Mouse (Mus musculus) midbrain, embryonic 16.5 days (tissue): ENCODE measurements around the gene Mat2b. TPM values are rescaled to one million over a fixed set of nuclear protein-coding genes. Genes with fewer than 3 reads are reported as not detected.
A peak's percentile ranks its signal among the peaks of the same experiment; 100 is the strongest.

Experiments used
- ATAC-seq: fragments of 200-750 bp; cut with Nextera tagmentation; 2 replicates; pipeline ENCODE4 v1.8.0; 2017; ENCODE audit warnings: moderate TSS enrichment
- H3K27ac ChIP-seq: fragments of 300-500 bp; sonication (generic); 2 replicates; pipeline ENCODE4 v1.5.1; 2014; ENCODE audit warnings: mild to moderate bottlenecking, low read length, mixed read lengths
- H3K27me3 ChIP-seq: fragments of 300-500 bp; sonication (generic); 2 replicates; pipeline ENCODE4 v1.6.1; 2014; ENCODE audit warnings: low read depth, low read length, mixed read lengths; ENCODE audit not compliant: control insufficient read depth, insufficient read depth
- H3K36me3 ChIP-seq: fragments of 300-500 bp; sonication (generic); 2 replicates; pipeline ENCODE4 v1.6.1; 2014; ENCODE audit warnings: mild to moderate bottlenecking, low read length, moderate library complexity, mixed read lengths; ENCODE audit not compliant: control insufficient read depth, insufficient read depth
- H3K4me1 ChIP-seq: fragments of 300-500 bp; sonication (generic); 2 replicates; pipeline ENCODE4 v1.6.1; 2014; ENCODE audit warnings: mild to moderate bottlenecking, low read length, mixed read lengths; ENCODE audit not compliant: control insufficient read depth, insufficient read depth
- H3K4me2 ChIP-seq: fragments of 300-500 bp; sonication (generic); 2 replicates; pipeline ENCODE4 v1.6.1; 2014; ENCODE audit warnings: mild to moderate bottlenecking, low read length, mixed read lengths
- H3K4me3 ChIP-seq: fragments of 300-500 bp; sonication (generic); 2 replicates; pipeline ENCODE4 v1.5.1; 2014; ENCODE audit warnings: low read depth, mild to moderate bottlenecking, low read length, moderate library complexity, mixed read lengths
- H3K9ac ChIP-seq: fragments of 300-500 bp; sonication (generic); 2 replicates; pipeline ENCODE4 v1.6.1; 2014; ENCODE audit warnings: low read depth, low read length, mixed read lengths
- H3K9me3 ChIP-seq: fragments of 300-500 bp; sonication (generic); replicated peaks from 2 replicates; pipeline ENCODE4 v1.6.1; 2014; ENCODE audit warnings: mild to moderate bottlenecking, low read length, mixed read lengths; ENCODE audit not compliant: control insufficient read depth, poor library complexity, severe bottlenecking
- WGBS: fragments of 180-500 bp; shearing (Covaris S2); extraction: QIAGEN DNeasy Blood & Tissue Kit; methylation state at CpG from one replicate; pipeline ENCODE4 v1.1.7; 2014; 5-methylcytosine and 5-hydroxymethylcytosine counted together
- polyA plus RNA-seq: library from polyadenylated mRNA; unstranded; fragments of >200 nt; fragmentation: Nextera tagmentation; extraction: Ambion mirVana; gene quantifications from 2 replicates; pipeline ENCODE4 v1.2.1, GENCODE M21; 2015

Gene Mat2b
- polyA plus RNA-seq = 58.7 and 61.5 TPM in 2 replicates

DNA sequence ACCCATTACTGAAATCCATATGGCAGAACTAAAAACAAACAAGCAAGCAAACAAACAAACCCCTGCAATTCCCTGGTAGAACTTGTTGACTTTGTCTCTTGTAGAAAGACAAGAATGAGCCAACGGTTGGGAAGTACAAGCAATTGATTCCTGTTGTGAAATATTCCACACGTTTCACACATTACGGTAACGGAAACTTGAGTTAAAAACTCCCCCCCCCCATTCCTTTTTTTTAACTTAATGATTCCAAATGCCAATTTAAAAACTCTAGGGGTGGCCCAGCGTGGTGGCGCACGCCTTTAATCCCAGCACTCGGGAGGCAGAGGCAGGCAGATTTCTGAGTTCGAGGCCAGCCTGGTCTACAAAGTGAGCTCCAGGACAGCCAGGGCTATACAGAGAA lies at the start of gene Mat2b:
Gene Mat2b (minus strand): TSS at position 101 of the 400 bp plus-strand sequence.
- Histone ChIP-seq H3K9me3 (no peaks in the 10 kb centered on the region), H3K4me2 (peak within 1 kb of the TSS; percentile 99), H3K36me3 (no peaks in the 10 kb centered on the region), H3K27ac (peak within 1 kb of the TSS; percentile 90), H3K9ac (peak within 1 kb of the TSS; percentile 73), H3K4me3 (peak within 1 kb of the TSS; percentile 61), H3K4me1 (peaks cover 30% of the 10 kb centered on the region), H3K27me3 (no peaks in the 10 kb centered on the region)
- WGBS = 87% methylated on average over 9 of the region's 9 CpGs
- no peak for ATAC-seq

DNA sequence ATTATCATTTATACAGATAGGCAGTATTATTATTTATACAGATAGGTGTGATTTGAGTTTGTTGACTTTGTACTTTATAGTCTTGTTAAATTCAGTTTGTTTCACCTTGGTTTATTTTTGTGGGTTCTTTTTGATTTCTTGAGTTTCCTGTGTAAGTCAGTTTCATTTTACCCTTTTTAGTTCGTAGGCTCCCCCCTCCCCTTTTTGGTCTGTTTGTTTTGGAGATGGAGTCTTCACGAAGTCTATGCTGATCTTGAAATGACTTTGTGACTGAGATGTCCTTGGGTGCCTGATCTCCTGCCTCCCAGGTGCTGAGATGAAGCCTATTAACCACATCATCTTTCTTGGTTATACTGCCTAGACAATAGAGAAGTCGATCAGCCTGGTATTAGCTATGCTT lies 49.3 kb upstream of the Mat2b start:
- WGBS = 89% methylated on average over 3 of the region's 3 CpGs
- no peaks in the 10 kb centered on the region for H3K4me1 ChIP-seq
- H3K9ac ChIP-seq = no peak overlapping the region
- no peak overlapping the region for H3K27ac ChIP-seq
- no peak for ATAC-seq
- H3K36me3 ChIP-seq = peaks cover 6% of the 10 kb centered on the region; the same call in 1 of the 2 replicates
- H3K4me3 ChIP-seq = no peak overlapping the region
- H3K4me2 ChIP-seq = no peak overlapping the region
- H3K9me3 ChIP-seq = no peaks in the 10 kb centered on the region
- no peaks in the 10 kb centered on the region for H3K27me3 ChIP-seq

DNA sequence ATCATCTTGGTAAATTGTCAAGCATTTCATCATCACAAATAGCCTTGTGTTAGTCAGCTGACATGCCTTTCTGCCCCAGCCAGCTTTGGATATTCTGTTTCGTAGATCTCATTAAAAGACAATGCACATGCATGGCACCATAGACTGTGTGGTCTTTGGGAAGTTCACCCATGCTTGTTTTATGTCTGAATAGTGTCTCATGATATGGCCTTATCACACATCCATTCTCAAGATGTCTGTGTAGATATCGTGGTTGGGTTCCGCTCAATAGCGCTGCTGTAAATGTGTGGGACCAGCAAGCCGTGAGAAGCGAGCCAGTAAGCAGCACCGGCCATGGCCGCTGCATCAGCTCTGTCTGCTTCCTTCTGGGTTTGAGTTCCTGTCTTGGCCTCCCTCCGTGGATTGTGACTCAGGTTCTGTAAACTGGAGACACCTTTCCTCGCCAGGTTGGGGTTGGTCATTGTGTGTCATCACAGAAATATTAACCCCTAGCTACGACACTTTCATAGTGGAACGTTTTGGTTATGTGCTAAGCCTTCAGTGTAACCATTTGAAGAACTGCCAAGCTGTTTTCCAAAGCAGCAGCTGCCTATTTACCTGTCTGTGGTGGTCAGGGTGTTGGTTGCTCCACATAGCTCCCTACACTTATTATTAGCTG lies 46.7 kb upstream of the Mat2b start:
- Histone ChIP-seq H3K4me2 (no peak overlapping the region), H3K27me3 (no peaks in the 10 kb centered on the region), H3K9ac (no peak overlapping the region), H3K36me3 (peaks cover 12% of the 10 kb centered on the region; the same call in 1 of the 2 replicates), H3K4me1 (no peaks in the 10 kb centered on the region), H3K27ac (no peak overlapping the region), H3K9me3 (no peaks in the 10 kb centered on the region), H3K4me3 (no peak overlapping the region)
- 95% methylated on average over 12 of the region's 12 CpGs for WGBS
- ATAC-seq = no peak

DNA sequence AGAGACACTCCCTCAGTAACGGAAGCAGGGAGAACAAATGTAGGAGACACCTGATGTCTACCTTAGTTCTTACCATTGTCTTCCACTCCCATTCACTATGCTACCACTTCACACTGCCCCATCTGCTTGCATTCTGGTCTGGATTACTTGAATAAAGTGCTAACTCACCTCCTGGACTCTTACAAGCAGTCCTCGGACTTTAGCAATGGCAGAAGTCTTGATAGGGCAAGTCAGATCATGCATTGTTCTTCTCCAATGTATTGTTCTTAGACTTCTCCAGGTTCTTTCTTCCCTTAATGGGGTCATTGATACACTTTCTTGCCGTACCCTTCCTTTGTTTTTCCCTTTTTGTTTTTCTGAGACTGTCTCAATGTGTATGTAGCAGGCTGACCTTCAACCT lies 42.4 kb upstream of the Mat2b start:
- H3K36me3 ChIP-seq = peaks cover 15% of the 10 kb centered on the region; the same call in 1 of the 2 replicates
- H3K4me1 ChIP-seq = peaks cover 13% of the 10 kb centered on the region
- no peak overlapping the region for H3K9ac ChIP-seq
- no peak overlapping the region for H3K4me2 ChIP-seq
- H3K27ac ChIP-seq = no peak overlapping the region
- H3K4me3 ChIP-seq = no peak overlapping the region
- WGBS = 92% methylated on average over 3 of the region's 3 CpGs
- H3K9me3 ChIP-seq = no peaks in the 10 kb centered on the region
- H3K27me3 ChIP-seq = no peaks in the 10 kb centered on the region
- ATAC-seq = no peak

DNA sequence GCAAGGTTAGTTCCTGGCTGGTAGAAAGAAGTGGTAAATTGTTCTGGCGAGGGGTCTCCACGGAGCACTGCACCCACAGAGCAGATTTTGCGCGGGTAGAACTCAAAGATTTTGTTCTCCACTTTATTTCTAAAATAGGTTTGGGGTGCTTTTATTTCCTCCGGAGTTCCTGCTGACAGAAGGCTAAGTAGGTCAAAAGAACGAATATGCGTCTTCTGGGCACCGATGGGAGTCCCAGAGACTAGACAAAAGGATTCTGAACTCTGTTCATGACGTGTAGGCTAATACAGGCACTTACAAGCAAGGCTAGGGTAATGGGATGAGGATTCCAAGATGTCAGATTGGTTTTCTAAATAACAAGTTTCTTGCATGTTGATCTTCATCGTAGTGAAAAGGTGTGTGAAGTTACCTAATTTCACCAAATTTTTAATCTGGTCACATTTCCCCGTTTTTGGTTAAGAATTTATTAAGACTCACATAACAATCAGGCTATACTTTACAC lies 39.3 kb upstream of the Mat2b start:
- Histone ChIP-seq H3K4me1 (peaks cover 13% of the 10 kb centered on the region), H3K36me3 (peaks cover 9% of the 10 kb centered on the region; the same call in 1 of the 2 replicates), H3K27ac (peak overlapping the region; percentile 79; the same call in 1 of the 2 replicates), H3K9me3 (no peaks in the 10 kb centered on the region), H3K4me2 (peak overlapping the region; percentile 91), H3K27me3 (no peaks in the 10 kb centered on the region), H3K4me3 (peak overlapping the region; percentile 98), H3K9ac (peak overlapping the region; percentile 88)
- 4% methylated on average over 11 of the region's 11 CpGs for WGBS
- ATAC-seq = no peak

DNA sequence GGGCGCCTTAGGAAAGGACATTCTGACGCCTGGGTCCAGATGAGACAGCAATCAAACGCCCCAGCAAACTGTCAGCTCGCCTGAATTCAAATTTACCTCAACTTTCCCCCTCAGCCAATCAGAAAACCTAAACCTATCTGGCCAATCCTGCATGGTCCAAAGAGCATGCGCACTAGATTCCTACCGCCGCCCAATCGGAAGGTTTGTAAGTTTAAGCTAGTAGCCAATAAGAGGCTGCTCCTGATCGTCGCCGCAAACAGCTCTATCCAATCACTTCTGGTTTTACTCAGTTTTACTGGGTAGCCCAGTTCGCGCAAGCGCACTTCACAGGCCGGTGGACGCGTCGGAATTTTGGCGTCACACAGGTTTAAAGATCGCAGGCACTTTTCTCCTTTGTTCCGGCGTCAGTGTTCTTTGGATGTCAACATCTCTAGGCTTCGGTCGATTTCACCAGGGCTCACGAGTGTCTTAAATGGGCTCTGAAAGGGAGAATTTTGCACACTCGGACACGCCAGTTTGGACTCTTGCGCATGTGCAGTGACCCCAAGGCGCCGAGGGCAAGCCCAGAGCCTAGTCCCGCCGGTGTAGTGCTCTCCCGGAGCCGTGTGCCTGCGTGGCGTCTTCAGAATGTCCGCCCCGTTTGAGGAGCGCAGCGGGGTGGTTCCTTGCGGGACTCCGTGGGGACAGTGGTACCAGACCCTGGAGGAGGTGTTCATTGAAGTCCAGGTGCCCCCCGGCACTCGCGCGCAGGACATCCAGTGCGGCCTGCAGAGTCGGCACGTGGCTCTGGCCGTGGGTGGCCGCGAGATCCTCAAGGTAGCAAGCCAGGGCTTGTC lies 38.6 kb upstream of the Mat2b start, which contains the start of the genes Hmmr and Nudcd2:
Gene Hmmr (minus strand): TSS at position 84 of the 836 bp plus-strand sequence.
Gene Nudcd2 (plus strand): TSS at position 329 of the 836 bp plus-strand sequence.
- WGBS = under 1% methylated on average over 51 of the region's 52 CpGs
- Histone ChIP-seq H3K27ac (peak within 1 kb of the TSS; percentile 79), H3K36me3 (0 out of 2 replicates have a peak, but pooled peaks cover 8% of the 10 kb centered on the region)

DNA sequence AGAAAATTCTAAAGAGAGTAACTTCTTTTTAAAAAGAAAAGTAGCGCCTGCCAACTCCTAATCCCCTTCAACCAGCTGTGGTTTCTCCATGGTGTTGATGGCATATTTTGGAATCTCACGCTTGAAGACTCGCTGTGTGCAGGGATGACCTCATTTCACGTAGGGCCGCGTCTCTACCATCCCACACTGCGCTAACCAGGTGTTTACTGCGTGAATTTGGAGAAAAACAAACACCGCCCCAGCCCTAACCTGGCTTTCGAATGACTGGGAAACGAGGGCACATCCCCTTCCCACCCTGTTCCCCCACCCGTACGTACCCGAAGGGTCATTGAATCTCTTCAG lies 38.0 kb upstream of the Mat2b start:
- Histone ChIP-seq H3K9ac (no peak overlapping the region), H3K4me3 (peak overlapping the region; percentile 98), H3K27me3 (no peaks in the 10 kb centered on the region), H3K4me2 (peak overlapping the region; percentile 86), H3K9me3 (no peaks in the 10 kb centered on the region), H3K27ac (no peak overlapping the region), H3K36me3 (0 out of 2 replicates have a peak, but pooled peaks cover 6% of the 10 kb centered on the region), H3K4me1 (peaks cover 13% of the 10 kb centered on the region)
- ATAC-seq = peak; percentile 64; the same call in 1 of the 2 replicates
- 1% methylated on average over 14 of the region's 14 CpGs for WGBS

More for the DNA sequence above, 38.6 kb upstream of the Mat2b start, which contains the start of the genes Hmmr and Nudcd2:
- peak; percentile 99 for ATAC-seq
- H3K27me3 ChIP-seq = no peaks in the 10 kb centered on the region
- peak within 1 kb of the TSS; percentile 88 for H3K9ac ChIP-seq
- no peaks in the 10 kb centered on the region for H3K9me3 ChIP-seq
- H3K4me2 ChIP-seq = peak within 1 kb of the TSS; percentile 91
- H3K4me1 ChIP-seq = peaks cover 13% of the 10 kb centered on the region
- peak within 1 kb of the TSS; percentile 98 for H3K4me3 ChIP-seq

DNA sequence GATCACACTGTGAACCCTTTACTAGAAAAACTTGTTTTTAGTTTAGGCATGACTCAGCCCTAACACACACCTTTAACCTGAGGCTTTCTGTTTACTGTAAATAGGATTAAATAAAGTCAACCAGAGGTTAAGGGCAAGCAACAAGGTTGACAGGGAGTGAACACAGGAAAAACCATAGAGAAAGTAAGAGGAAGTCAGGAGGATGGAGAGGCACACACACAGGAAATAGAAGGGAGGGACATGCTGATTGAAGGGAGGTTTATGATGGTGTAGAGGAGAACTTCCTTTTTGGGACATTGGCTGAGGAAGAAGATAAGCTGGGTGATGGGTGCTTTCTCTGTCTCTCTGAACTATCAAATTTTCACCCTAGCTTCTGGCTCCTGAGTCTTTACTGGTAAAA lies 23.3 kb upstream of the Mat2b start:
- no peaks in the 10 kb centered on the region for H3K9me3 ChIP-seq
- H3K4me1 ChIP-seq = no peaks in the 10 kb centered on the region
- no peak overlapping the region for H3K27ac ChIP-seq
- H3K9ac ChIP-seq = no peak overlapping the region
- H3K4me3 ChIP-seq = no peak overlapping the region
- H3K36me3 ChIP-seq = no peaks in the 10 kb centered on the region
- no peaks in the 10 kb centered on the region for H3K27me3 ChIP-seq
- ATAC-seq = no peak
- no peak overlapping the region for H3K4me2 ChIP-seq
